In genomic region chr13:10086336-10086735, GRCm38 (mm10) we compare ENCODE assay signal across 16 mouse cellular contexts.
A peak's percentile ranks its signal among the peaks of the same experiment; 100 is the strongest.
DNase-seq lines count a peak whose midpoint lies in the region; ATAC-seq lines count a peak whose summit lies in the region.
"Had no signal": no experiment of that assay in that cellular context is flagged by ENCODE, and none has a peak within 500 bp of the region (broad histone marks: within the 10 kb centered on the region; RNA-seq: fewer than 3 reads in every experiment).

No protein-coding gene starts in this region.

- H3K4me1 ChIP-seq in forebrain, embryonic 12.5 days = no peaks in the 10 kb centered on the region
- no peaks in the 10 kb centered on the region for H3K4me1 ChIP-seq in forebrain, embryonic 11.5 days (replicated peaks; ENCODE audit: control insufficient read depth, insufficient read depth, low read length)
- no peaks in the 10 kb centered on the region for H3K4me1 ChIP-seq in forebrain, embryonic 16.5 days (replicated peaks; ENCODE audit: control insufficient read depth, insufficient read depth, low read length)
- H3K4me1 ChIP-seq: limb, embryonic 13.5 days had no signal

- H3K27ac ChIP-seq in forebrain, embryonic 12.5 days = no peak overlapping the region
- no peak overlapping the region for H3K27ac ChIP-seq in forebrain, embryonic 11.5 days (ENCODE audit: low read depth, low read length)
- H3K27ac ChIP-seq in forebrain, embryonic 16.5 days (ENCODE audit: low read length) = no peak overlapping the region
- H3K27ac ChIP-seq: limb, embryonic 13.5 days had no signal

- H3K9me3 ChIP-seq in forebrain, embryonic 12.5 days = no peaks in the 10 kb centered on the region
- H3K9me3 ChIP-seq in forebrain, embryonic 11.5 days (ENCODE audit: control insufficient read depth, low read length) = no peaks in the 10 kb centered on the region
- H3K9me3 ChIP-seq in forebrain, embryonic 16.5 days (ENCODE audit: control insufficient read depth, low read length) = no peaks in the 10 kb centered on the region
- H3K9me3 ChIP-seq: G1E; limb, embryonic 13.5 days had no signal

- WGBS in forebrain, embryonic 12.5 days = 83% methylated on average over 6 of the region's 6 CpGs
- WGBS in forebrain, embryonic 11.5 days = 96% methylated on average over 6 of the region's 6 CpGs
- 60% methylated on average over 6 of the region's 6 CpGs for WGBS in forebrain, embryonic 16.5 days

- no peak overlapping the region for H3K4me3 ChIP-seq in forebrain, embryonic 12.5 days (replicated peaks)
- H3K4me3 ChIP-seq in forebrain, embryonic 11.5 days (ENCODE audit: low read depth, low read length) = no peak overlapping the region
- H3K4me3 ChIP-seq in forebrain, embryonic 16.5 days (replicated peaks; ENCODE audit: low read length) = no peak overlapping the region
- H3K4me3 ChIP-seq: erythroblast, embryonic 14.5 days; limb, embryonic 13.5 days had no signal

- no peaks in the 10 kb centered on the region for H3K27me3 ChIP-seq in forebrain, embryonic 12.5 days
- H3K27me3 ChIP-seq in forebrain, embryonic 11.5 days (ENCODE audit: control insufficient read depth, insufficient read depth, low read length) = no peaks in the 10 kb centered on the region
- H3K27me3 ChIP-seq in forebrain, embryonic 16.5 days (replicated peaks; ENCODE audit: control insufficient read depth, insufficient read depth, low read length) = no peaks in the 10 kb centered on the region
- H3K27me3 ChIP-seq: limb, embryonic 13.5 days had no signal

- intact Hi-C loops in left cerebral cortex, postnatal 14 days (cut with DNase I) = no loop called here

- DNase-seq in forebrain, embryonic 11.5 days (ENCODE audit: low spot score) = no peak
- DNase-seq in kidney, postnatal 36 days = peak; percentile 22 to 26
- DNase-seq in kidney, postnatal 4 days = no peak
- peak; percentile 30 to 67 for DNase-seq in left cerebral cortex, postnatal 14 days (ENCODE audit: low spot score in 2 of 2)
- DNase-seq in adrenal gland, adult 8-10 months = no peak
- DNase-seq in thymus, postnatal 4 days = no peak
- DNase-seq: B cell, adult 2 months; gastrocnemius, postnatal 25 days; lung, embryonic 14.5 days; retina, postnatal 1 day had no signal

- no peak overlapping the region for H3K9ac ChIP-seq in forebrain, embryonic 12.5 days
- no peak overlapping the region for H3K9ac ChIP-seq in forebrain, embryonic 11.5 days (ENCODE audit: low read length)
- H3K9ac ChIP-seq in forebrain, embryonic 16.5 days (replicated peaks; ENCODE audit: low read depth, low read length) = no peak overlapping the region
- H3K9ac ChIP-seq: limb, embryonic 13.5 days; lung, embryonic 14.5 days had no signal

- H3K36me3 ChIP-seq in forebrain, embryonic 12.5 days (replicated peaks) = no peaks in the 10 kb centered on the region
- no peaks in the 10 kb centered on the region for H3K36me3 ChIP-seq in forebrain, embryonic 11.5 days (ENCODE audit: control insufficient read depth, insufficient read depth, low read length)
- no peaks in the 10 kb centered on the region for H3K36me3 ChIP-seq in forebrain, embryonic 16.5 days (ENCODE audit: control insufficient read depth, insufficient read depth)
- H3K36me3 ChIP-seq: G1E; limb, embryonic 13.5 days had no signal

- 0 out of 2 replicates have a peak, but pooled peaks have one; percentile 14 for ATAC-seq in forebrain, embryonic 12.5 days (ENCODE audit: low FRiP score)
- ATAC-seq in forebrain, embryonic 11.5 days (replicated peaks; ENCODE audit: low FRiP score) = no peak
- ATAC-seq in forebrain, embryonic 16.5 days = peak; percentile 78
- ATAC-seq: intestine, embryonic 16.5 days had no signal

- H3K4me2 ChIP-seq in forebrain, embryonic 12.5 days = no peak overlapping the region
- H3K4me2 ChIP-seq in forebrain, embryonic 11.5 days (ENCODE audit: low read depth, low read length, severe bottlenecking) = no peak overlapping the region
- no peak overlapping the region for H3K4me2 ChIP-seq in forebrain, embryonic 16.5 days (ENCODE audit: low read length)
- H3K4me2 ChIP-seq: limb, embryonic 13.5 days; lung, embryonic 14.5 days had no signal

Comparison
In these comparisons a context has a peak if more than half of its experiments do, and no peak if none do; other contexts are left out.
1. DNase-seq: peak in kidney, postnatal 36 days (2 of 2) and left cerebral cortex, postnatal 14 days (2 of 2); none in forebrain, embryonic 11.5 days (single experiment), kidney, postnatal 4 days (0 of 2), adrenal gland, adult 8-10 months (single experiment) and thymus, postnatal 4 days (single experiment).